Mouse (Mus musculus): ENCODE measurements around the gene Smarca2. TPM values are rescaled to one million over a fixed set of nuclear protein-coding genes. Genes with fewer than 3 reads are reported as not detected.

Gene Smarca2
- polyA plus RNA-seq, 1 experiment from 2014 or later: 25.5 TPM

DNA sequence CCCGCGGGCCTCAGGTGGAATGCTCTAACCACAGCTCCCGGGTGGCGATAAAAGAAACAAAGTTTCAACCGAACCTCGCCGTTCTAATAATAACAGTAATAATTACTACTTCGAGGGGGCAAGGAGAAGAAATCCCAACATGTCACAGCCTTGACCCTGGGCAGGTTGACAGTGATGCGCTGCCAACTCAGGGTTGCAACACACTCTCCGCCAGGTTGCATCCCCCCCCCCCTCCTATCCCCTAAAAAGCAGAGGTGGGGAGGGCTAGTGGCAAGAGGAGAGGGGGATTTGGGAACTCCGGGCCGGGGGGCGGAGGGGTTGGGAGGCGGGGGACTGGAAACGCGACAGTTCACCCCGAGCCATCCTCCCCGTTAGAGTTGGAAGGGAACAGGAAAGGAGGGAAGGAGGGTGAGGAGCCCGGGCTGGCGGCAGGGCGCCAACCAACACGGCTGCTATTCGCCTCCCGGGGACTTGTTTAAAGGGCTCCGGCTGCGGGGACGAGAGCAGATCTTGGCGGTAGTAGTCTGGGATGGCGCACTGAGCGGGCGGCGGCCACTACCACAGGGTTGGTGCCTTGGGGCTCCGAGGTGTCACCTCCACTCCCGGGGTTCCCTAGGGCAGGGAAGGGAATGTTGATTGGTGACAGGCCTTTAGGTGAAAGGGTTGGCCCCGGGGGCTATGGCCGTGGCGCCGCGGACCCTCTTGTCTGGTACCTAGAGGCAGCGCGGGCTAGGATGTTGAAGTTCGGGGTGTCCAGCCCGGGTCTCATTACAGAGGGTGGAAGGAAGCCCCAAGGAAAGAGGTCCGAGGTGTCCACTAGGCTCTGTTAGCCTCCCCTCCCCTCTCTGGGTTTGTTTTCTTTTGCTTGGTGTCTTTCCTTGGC is 829 bp downstream of the Smarca2 start:
- Histone ChIP-seq H3K4me1 (replicated peaks) (peaks cover 43% of the 10 kb centered on the region), H3K9me3 (no peaks in the 10 kb centered on the region), H3K4me3 (peak overlapping the region; percentile 79), H3K27ac (no peak overlapping the region; the same call in 1 of the 2 replicates), H3K27me3 (ENCODE audit: insufficient read depth, poor library complexity, severe bottlenecking) (peaks cover 87% of the 10 kb centered on the region), H3K36me3 (no peaks in the 10 kb centered on the region)
- WGBS: under 1% methylated on average over 44 of the region's 44 CpGs
- peak; percentile 56 for DNase-seq (ENCODE audit: low spot score)

DNA sequence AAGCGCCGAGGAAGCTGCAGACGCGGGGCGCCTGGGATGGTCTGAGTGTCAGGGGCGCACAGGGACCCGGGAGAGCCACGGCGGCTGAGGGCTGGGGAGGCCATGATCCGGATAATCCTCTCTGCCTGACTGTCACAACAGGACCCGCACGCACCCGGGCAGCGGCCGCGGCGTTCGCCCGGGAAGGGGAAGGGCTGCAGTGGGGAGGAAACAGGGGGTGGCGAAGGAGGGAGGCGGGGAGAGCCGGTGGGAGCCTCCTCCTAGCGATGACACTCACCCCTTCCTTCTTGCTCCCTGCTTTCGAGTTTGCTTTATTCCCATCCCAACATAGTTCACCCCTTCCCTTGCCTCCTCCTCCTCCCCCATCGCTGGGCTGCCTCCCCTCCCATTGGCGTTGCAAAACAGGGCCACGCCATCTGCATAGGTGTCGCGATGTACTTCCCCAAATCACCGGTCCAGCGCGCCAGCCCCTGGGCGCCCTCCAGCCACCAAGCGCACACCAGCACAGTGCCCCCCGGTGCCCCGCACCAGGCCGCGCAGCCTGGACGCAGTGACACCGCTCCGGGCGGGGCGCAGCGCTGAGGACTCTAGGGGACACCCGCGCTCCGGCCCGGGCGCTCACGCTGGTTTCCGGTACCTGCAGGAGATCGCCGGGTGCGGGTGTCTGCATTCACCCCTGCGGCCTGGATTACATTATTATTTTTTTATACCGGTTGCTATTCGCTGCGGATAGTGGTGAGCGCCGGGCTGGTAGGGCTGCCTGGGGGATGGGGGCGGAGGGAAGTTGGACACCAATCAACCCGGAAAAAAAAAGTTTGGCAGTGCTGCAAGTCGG is 1.7 kb downstream of the Smarca2 start:
- peak; percentile 59 for DNase-seq (ENCODE audit: low spot score)
- H3K4me3 ChIP-seq: peak overlapping the region; percentile 79

DNA sequence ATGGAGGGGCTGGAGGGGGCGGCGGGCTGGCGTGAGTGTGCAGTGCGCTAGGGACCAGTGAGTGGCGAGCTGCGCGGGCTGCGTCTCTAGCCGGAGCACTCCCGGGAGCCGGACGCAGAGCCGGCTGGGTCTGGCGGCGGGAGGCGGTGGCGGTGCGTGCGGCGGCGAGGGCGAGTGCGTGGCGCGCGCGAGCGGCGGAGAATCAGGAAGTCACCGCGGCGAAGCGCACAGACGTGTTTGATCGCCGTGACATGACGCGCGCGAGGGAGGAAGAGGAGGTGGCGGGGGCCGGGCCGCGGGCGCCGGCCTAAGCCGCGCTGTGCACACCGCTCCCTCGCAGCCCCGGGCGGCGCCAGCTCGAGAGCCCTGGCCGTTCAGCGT is 2.3 kb downstream of the Smarca2 start:
- DNase-seq (ENCODE audit: low spot score): no peak
- peaks cover 43% of the 10 kb centered on the region for H3K4me1 ChIP-seq (replicated peaks)
- peak overlapping the region; percentile 68 for H3K27ac ChIP-seq

More for the DNA sequence above, 1.7 kb downstream of the Smarca2 start:
- under 1% methylated on average over 63 of the region's 63 CpGs for WGBS
- peaks cover 43% of the 10 kb centered on the region for H3K4me1 ChIP-seq (replicated peaks)
- peaks cover 86% of the 10 kb centered on the region for H3K27me3 ChIP-seq (ENCODE audit: insufficient read depth, poor library complexity, severe bottlenecking)
- peak overlapping the region; percentile 68 for H3K27ac ChIP-seq
- H3K9me3 ChIP-seq: no peaks in the 10 kb centered on the region
- no peaks in the 10 kb centered on the region for H3K36me3 ChIP-seq

DNA sequence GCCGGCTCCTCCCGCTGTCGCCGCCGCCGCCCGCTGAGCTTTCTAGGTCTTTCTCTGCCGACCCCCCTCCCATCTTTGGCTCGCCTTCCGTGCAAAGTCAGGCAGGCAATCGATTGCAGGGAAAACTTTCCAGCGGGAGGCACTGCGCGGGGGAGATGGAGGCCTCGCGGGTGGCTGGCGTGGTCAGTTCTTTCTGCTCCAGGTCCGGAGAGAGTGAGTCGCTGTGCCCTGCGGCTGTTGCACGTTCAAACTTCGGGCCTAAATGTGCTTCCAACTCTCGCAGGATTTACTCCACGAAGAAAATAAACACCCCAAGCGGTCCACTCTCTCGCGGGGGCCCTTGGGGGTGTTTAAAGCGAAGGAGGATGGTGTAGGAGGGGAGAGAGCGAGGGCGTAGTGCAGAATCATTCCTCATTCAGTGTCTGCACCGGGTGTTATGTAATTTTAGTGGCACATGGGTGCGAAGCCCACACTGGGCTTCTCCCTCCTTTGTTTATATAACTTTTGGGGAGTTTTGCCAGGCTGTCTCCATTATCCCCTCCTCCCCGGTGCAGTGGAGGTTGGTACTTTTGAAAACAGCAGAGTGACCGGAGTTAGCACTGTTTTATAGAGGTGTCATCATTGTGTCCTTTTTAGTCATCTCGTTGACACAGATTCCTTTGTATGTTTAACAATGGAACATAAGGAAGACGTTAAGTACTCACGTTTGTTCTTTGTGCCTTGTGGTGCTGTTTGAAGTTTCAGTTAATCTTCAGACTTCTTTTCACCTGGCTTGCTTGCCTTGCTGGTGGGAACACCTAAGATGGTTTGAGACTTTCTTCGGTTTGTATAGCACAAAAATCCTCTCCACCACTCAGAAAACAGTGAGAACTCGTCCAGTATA is 2.9 kb downstream of the Smarca2 start:
- Histone ChIP-seq H3K9me3 (no peaks in the 10 kb centered on the region), H3K27me3 (ENCODE audit: insufficient read depth, poor library complexity, severe bottlenecking) (peaks cover 78% of the 10 kb centered on the region), H3K4me1 (replicated peaks) (peaks cover 43% of the 10 kb centered on the region), H3K27ac (peak overlapping the region; percentile 68), H3K36me3 (no peaks in the 10 kb centered on the region), H3K4me3 (peak overlapping the region; percentile 79)
- peak; percentile 50 for DNase-seq (ENCODE audit: low spot score)
- 1% methylated on average over 39 of the region's 39 CpGs for WGBS

More for the DNA sequence above, 2.3 kb downstream of the Smarca2 start:
- Histone ChIP-seq H3K4me3 (peak overlapping the region; percentile 79), H3K36me3 (no peaks in the 10 kb centered on the region), H3K27me3 (ENCODE audit: insufficient read depth, poor library complexity, severe bottlenecking) (peaks cover 85% of the 10 kb centered on the region), H3K9me3 (no peaks in the 10 kb centered on the region)
- WGBS: under 1% methylated on average over 56 of the region's 56 CpGs

DNA sequence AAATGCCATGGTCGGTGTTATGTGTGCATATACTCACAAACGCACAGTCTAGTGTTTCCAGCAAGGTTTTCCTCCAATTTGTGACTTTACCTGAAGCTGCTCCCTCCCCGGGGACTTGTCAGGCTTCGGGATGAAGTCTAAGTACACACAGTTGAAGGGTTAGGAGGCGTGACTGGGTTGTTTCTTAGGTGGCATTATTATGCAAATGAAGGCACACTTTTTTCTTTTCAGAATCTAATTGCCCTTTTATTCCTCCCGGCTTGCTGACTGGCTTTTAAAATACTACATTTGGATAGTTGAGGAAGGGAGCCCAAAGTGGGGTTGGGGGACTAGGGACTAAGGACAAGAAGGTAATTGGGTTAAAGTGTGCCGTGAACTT is 3.6 kb downstream of the Smarca2 start:
- 3% methylated on average over 7 of the region's 7 CpGs for WGBS
- Histone ChIP-seq H3K4me1 (replicated peaks) (peaks cover 43% of the 10 kb centered on the region), H3K36me3 (no peaks in the 10 kb centered on the region), H3K27me3 (ENCODE audit: insufficient read depth, poor library complexity, severe bottlenecking) (peaks cover 72% of the 10 kb centered on the region), H3K27ac (no peak overlapping the region), H3K4me3 (peak overlapping the region; percentile 79), H3K9me3 (no peaks in the 10 kb centered on the region)
- DNase-seq (ENCODE audit: low spot score): peak; percentile 18

DNA sequence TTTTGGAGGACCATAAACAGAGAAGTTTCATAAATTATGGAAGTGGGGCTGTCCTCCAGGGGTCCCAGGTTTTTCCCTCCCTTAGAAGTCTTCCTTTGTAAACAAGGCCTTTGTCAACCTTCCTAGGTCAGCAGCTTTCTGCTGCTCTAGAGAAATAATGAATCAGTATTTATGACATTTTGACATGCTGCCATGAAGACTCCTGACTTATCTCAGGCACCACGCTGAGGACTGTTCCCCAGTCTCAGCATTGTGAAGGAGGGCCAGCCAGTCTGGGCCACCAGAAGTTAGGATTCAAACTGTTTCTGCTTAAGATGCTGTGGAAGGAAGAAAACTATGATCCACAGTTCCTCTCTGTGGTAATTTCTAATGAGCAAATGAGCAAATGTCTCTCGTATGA is 4.8 kb downstream of the Smarca2 start:
- H3K36me3 ChIP-seq: no peaks in the 10 kb centered on the region
- H3K4me3 ChIP-seq: no peak overlapping the region
- WGBS: 46% methylated on average over 2 of the region's 2 CpGs
- peaks cover 35% of the 10 kb centered on the region for H3K4me1 ChIP-seq (replicated peaks)
- no peak for DNase-seq (ENCODE audit: low spot score)
- peaks cover 67% of the 10 kb centered on the region for H3K27me3 ChIP-seq (ENCODE audit: insufficient read depth, poor library complexity, severe bottlenecking)
- H3K9me3 ChIP-seq: no peaks in the 10 kb centered on the region
- no peak overlapping the region for H3K27ac ChIP-seq

DNA sequence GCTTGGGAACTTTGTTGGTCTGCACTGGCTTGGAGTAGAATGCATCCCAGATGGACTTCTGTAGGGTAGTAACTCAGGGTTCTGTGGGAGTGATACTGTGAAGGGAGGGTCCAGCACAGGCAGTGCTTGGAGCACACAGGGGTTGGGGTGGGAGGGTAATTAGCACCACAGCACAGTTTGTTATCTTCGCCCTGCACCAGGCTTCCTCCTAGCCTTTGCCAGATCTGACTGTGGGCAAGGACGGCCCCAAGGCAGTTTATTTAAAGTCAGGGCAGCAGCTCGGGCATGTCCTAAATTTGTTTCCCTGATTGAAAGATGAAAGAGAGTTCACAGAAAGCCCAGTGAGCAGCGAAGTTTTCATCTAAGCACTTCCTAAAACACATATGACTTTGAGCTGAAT is 8.1 kb downstream of the Smarca2 start:
- no peak for DNase-seq (ENCODE audit: low spot score)
- Histone ChIP-seq H3K27me3 (ENCODE audit: insufficient read depth, poor library complexity, severe bottlenecking) (peaks cover 46% of the 10 kb centered on the region), H3K27ac (no peak overlapping the region), H3K4me1 (replicated peaks) (peaks cover 19% of the 10 kb centered on the region), H3K4me3 (no peak overlapping the region), H3K36me3 (no peaks in the 10 kb centered on the region), H3K9me3 (no peaks in the 10 kb centered on the region)
- 59% methylated on average over 4 of the region's 4 CpGs for WGBS

DNA sequence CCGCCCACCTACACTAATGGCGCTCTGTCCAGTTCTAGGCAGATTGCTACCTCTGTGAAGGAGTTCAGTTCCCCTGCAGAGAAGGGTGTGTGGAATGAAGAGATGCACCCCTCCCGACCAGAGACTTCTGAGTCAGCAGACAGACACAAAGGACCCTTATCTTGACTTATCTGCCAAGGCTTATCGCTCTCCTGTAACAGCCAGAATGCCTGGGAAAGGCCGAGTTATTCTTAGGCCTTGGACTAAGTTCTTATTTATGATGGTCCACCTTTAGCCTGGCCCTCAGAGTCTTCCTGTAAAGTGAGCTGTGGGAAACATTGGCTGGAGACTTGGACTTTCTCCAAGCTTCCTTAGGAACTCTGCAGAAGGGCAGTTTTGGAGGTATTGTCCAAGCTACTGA is 8.8 kb downstream of the Smarca2 start:
- H3K36me3 ChIP-seq: no peaks in the 10 kb centered on the region
- H3K4me3 ChIP-seq: no peak overlapping the region
- WGBS: 75% methylated on average over 5 of the region's 5 CpGs
- H3K4me1 ChIP-seq (replicated peaks): peaks cover 12% of the 10 kb centered on the region
- no peak for DNase-seq (ENCODE audit: low spot score)
- no peak overlapping the region for H3K27ac ChIP-seq
- no peaks in the 10 kb centered on the region for H3K9me3 ChIP-seq
- H3K27me3 ChIP-seq (ENCODE audit: insufficient read depth, poor library complexity, severe bottlenecking): peaks cover 39% of the 10 kb centered on the region

DNA sequence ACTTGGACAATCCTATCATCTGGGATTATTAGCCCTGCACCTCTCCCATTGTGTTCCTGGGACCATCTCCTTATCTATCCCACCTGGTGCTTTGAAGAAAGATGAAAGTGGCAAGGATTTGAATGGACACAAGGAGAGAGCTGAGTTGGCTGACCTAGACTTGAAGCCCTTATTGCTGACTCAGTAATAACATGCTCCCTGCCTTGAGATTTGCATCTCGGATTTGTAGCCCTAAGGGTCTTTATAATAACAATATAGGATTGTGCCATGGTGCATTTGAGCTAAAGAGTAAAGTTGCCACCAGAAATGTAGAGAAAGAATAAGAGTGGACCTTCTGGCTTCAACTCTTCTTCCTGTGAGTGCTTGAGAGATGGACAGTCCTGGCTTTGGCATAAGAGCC is 11.4 kb downstream of the Smarca2 start:
- 76% methylated on average over 1 of the region's 1 CpGs for WGBS
- H3K4me1 ChIP-seq (replicated peaks): peaks cover 11% of the 10 kb centered on the region
- DNase-seq (ENCODE audit: low spot score): no peak
- H3K27me3 ChIP-seq (ENCODE audit: insufficient read depth, poor library complexity, severe bottlenecking): peaks cover 17% of the 10 kb centered on the region; the same call in 1 of the 2 replicates
- no peak overlapping the region for H3K4me3 ChIP-seq
- H3K9me3 ChIP-seq: no peaks in the 10 kb centered on the region
- no peak overlapping the region for H3K27ac ChIP-seq
- no peaks in the 10 kb centered on the region for H3K36me3 ChIP-seq

DNA sequence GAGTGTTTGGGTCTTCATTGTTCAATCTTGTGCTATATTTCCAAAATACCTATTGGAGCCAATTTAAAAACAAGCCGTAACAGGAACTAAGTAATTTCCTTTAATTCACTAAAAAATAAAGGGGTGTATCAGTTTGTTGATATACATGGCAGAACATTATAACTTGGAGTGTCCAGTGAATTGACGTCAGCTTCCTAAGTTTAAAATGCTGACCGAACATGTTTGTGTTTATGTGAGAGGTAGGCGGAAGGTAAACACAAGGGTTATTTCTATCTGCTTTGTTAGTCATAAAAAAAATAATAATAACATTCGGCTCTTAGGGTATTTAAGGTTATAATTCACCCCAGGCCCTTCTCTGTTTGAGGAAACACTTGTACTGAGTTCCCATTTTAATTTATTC is 12.4 kb downstream of the Smarca2 start:
- Histone ChIP-seq H3K27ac (no peak overlapping the region), H3K27me3 (ENCODE audit: insufficient read depth, poor library complexity, severe bottlenecking) (peaks cover 9% of the 10 kb centered on the region; the same call in 1 of the 2 replicates), H3K4me3 (no peak overlapping the region), H3K36me3 (no peaks in the 10 kb centered on the region), H3K9me3 (no peaks in the 10 kb centered on the region), H3K4me1 (replicated peaks) (peaks cover 11% of the 10 kb centered on the region)
- DNase-seq (ENCODE audit: low spot score): no peak
- WGBS: 91% methylated on average over 5 of the region's 5 CpGs

DNA sequence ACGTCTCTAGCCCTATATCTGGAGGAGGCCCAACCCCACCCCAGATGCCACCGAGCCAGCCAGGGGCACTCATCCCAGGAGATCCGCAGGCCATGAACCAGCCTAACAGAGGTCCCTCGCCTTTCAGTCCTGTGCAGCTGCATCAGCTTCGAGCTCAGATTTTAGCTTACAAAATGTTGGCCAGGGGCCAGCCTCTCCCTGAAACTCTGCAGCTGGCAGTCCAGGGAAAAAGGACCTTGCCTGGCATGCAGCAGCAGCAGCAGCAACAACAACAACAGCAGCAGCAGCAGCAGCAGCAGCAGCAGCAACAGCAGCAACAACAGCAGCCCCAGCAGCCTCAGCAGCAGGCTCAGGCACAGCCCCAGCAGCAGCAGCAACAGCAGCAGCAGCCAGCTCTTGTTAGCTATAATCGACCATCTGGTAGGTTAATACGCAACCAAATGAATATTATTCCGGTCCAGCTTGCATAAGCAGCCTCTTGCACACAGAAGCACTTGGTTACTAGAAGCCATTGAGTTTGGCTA is 25.9 kb downstream of the Smarca2 start:
- WGBS: 70% methylated on average over 8 of the region's 8 CpGs
- Histone ChIP-seq H3K27me3 (ENCODE audit: insufficient read depth, poor library complexity, severe bottlenecking) (no peaks in the 10 kb centered on the region), H3K4me1 (replicated peaks) (peaks cover 5% of the 10 kb centered on the region), H3K9me3 (no peaks in the 10 kb centered on the region), H3K4me3 (no peak overlapping the region), H3K36me3 (no peaks in the 10 kb centered on the region), H3K27ac (0 out of 2 replicates have a peak overlapping the region, but pooled peaks have one; percentile 12)
- no peak for DNase-seq (ENCODE audit: low spot score)

DNA sequence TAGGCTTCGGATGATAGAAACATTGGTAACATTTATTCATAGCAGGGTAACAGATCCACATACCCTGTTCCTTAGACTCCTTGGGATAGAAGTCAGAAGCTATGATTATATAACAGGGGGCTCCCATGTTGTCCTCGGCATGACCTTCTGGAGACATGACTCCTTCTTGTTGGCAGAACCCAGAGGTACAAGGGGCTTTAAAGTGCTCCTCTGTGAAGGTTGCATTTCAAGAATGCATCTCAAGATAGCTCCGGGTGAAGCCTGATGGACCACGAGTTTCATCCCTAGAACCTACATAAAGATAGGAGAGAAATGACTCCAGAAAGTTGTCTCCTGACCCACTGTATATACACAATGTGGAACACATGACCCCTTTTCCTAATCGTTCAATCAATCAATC is 27.4 kb downstream of the Smarca2 start:
- Histone ChIP-seq H3K27me3 (ENCODE audit: insufficient read depth, poor library complexity, severe bottlenecking) (no peaks in the 10 kb centered on the region), H3K36me3 (no peaks in the 10 kb centered on the region), H3K4me3 (no peak overlapping the region), H3K27ac (no peak overlapping the region), H3K4me1 (replicated peaks) (peaks cover 5% of the 10 kb centered on the region), H3K9me3 (no peaks in the 10 kb centered on the region)
- WGBS: 86% methylated on average over 5 of the region's 5 CpGs
- no peak for DNase-seq (ENCODE audit: low spot score)

All from hindbrain, embryonic 10.5 days (tissue).